Mouse (Mus musculus) liver, embryonic 15.5 days (tissue): ENCODE results near the gene Galr3. TPM values are rescaled to one million over a fixed set of nuclear protein-coding genes. Genes with fewer than 3 reads are reported as not detected.

Experiments
- ATAC-seq: fragments of 200-750 bp; cut with Nextera tagmentation; 2 replicates; pipeline ENCODE4 v1.8.0; 2017; ENCODE audit warnings: moderate number of reproducible peaks, mild to moderate bottlenecking, moderate library complexity; ENCODE audit not compliant: insufficient read depth
- H3K27ac ChIP-seq: fragments of 300-500 bp; sonication (generic); replicated peaks from 2 replicates; pipeline ENCODE4 v1.5.1; 2015; ENCODE audit warnings: mild to moderate bottlenecking, inconsistent platforms
- H3K27me3 ChIP-seq: fragments of 300-500 bp; sonication (generic); 2 replicates; pipeline ENCODE4 v1.6.1; 2015; ENCODE audit warnings: mild to moderate bottlenecking, inconsistent platforms
- H3K36me3 ChIP-seq: fragments of 300-500 bp; sonication (generic); replicated peaks from 2 replicates; pipeline ENCODE4 v1.6.1; 2015; ENCODE audit warnings: moderate library complexity, mild to moderate bottlenecking, inconsistent platforms
- H3K4me1 ChIP-seq: fragments of 300-500 bp; sonication (generic); replicated peaks from 2 replicates; pipeline ENCODE4 v1.6.1; 2015; ENCODE audit warnings: inconsistent platforms
- H3K4me2 ChIP-seq: fragments of 300-500 bp; sonication (generic); 2 replicates; pipeline ENCODE4 v1.6.1; 2015; ENCODE audit warnings: moderate library complexity, mild to moderate bottlenecking, inconsistent platforms
- H3K4me3 ChIP-seq: fragments of 300-500 bp; sonication (generic); replicated peaks from 2 replicates; pipeline ENCODE4 v1.5.1; 2015; ENCODE audit warnings: mild to moderate bottlenecking, inconsistent platforms
- H3K9ac ChIP-seq: fragments of 300-500 bp; sonication (generic); 2 replicates; pipeline ENCODE4 v1.6.1; 2015; ENCODE audit warnings: moderate library complexity, mild to moderate bottlenecking, inconsistent platforms
- H3K9me3 ChIP-seq: fragments of 300-500 bp; sonication (generic); replicated peaks from 2 replicates; pipeline ENCODE4 v1.6.1; 2016; ENCODE audit warnings: inconsistent platforms
- WGBS: fragments of 180-500 bp; shearing (Covaris S2); methylation state at CpG from one replicate; pipeline ENCODE4 v1.1.7; 2015; ENCODE audit warnings: mixed read lengths; ENCODE audit not compliant: insufficient replicate concordance; 5-methylcytosine and 5-hydroxymethylcytosine counted together
- polyA plus RNA-seq: library from polyadenylated mRNA; unstranded; fragments of >200 nt; fragmentation: Nextera tagmentation; extraction: Ambion mirVana; gene quantifications from 2 replicates; pipeline ENCODE4 v1.2.1, GENCODE M21; 2015

The Galr3 gene
- polyA plus RNA-seq, 1 experiment from 2014 or later, result 0.17 TPM

DNA sequence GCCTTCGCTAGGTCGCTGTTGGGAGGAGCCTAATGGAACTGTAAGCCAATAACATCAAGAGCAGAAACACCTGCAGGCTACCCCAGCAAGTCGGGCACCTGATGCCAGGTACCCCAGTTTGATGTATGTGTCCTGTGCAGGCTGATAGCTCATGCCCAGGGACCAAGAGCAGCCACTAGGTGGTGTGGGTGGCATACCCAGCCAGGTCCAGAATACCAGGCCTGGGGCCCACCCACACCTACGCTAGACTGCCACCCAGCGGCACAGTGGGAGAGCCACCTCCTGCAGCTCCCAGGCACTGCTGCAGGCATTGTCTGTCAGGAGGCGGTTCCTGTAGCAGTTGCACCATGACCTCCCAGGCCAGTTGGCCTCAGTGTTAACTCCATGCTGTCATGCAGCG lies 2.8 kb upstream of the Galr3 start:
- no peaks in the 10 kb centered on the region for H3K36me3 ChIP-seq
- H3K4me1 ChIP-seq, result peaks cover 62% of the 10 kb centered on the region
- 0 out of 2 replicates have a peak overlapping the region, but pooled peaks have one; percentile 9 for H3K27ac ChIP-seq
- no peak overlapping the region for H3K4me3 ChIP-seq
- H3K9ac ChIP-seq, result no peak overlapping the region
- ATAC-seq, result peak; percentile 73
- peaks cover 49% of the 10 kb centered on the region for H3K27me3 ChIP-seq
- H3K4me2 ChIP-seq, result no peak overlapping the region; the same call in 1 of the 2 replicates
- H3K9me3 ChIP-seq, result no peaks in the 10 kb centered on the region
- WGBS, result 14% methylated on average over 7 of the region's 7 CpGs

DNA sequence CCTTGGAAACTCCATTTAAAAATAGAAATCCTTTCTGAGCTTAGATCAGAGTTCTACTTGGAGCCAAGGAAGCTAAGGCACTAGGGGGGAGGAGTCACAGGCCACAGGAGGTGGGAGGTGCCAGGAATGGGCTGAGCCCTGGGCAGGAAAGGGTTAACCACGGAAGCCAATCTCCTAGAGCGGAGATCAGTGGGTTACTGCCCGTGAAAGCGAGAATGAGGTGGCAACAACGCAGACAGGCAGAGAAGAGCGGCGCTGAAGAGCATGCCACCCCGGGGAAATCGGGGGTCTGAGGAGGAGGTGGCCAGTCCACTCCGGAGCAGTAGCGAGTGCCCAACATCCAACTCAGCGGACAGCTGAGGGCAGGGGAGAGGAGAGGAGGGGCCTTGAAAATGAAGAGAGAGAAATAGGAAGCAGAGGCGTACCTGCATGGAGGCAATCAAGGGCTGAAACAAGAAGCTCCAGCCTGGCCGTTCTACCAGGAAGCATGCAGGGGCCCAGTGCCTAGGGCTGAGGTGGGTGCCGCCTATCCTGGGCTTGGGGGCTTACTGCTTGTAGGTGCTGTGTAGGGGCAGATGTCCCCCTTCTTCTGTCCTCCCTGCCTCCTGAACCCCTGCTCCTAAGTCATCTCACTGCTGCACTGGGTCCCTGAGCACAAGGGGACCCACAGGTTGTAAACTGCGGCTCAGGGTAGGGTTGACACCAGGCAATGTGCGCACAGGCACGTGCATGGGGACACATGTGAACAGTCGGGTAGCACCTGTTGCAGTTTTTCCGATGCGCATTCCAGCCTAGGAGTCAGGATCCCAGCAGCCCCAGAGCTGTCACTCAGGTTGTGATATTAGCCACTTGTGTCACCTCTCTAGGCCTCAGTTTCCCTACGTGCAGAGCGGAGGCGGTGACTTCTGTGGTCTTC lies 926 bp upstream of the Galr3 start:
- Histone ChIP-seq H3K4me2 (peak overlapping the region; percentile 57), H3K27ac (no peak overlapping the region), H3K4me1 (peaks cover 72% of the 10 kb centered on the region), H3K36me3 (no peaks in the 10 kb centered on the region), H3K9me3 (no peaks in the 10 kb centered on the region), H3K27me3 (peaks cover 68% of the 10 kb centered on the region), H3K9ac (peak overlapping the region; percentile 9; the same call in 1 of the 2 replicates), H3K4me3 (peak overlapping the region; percentile 28)
- 12% methylated on average over 24 of the region's 24 CpGs for WGBS
- ATAC-seq, result no peak

DNA sequence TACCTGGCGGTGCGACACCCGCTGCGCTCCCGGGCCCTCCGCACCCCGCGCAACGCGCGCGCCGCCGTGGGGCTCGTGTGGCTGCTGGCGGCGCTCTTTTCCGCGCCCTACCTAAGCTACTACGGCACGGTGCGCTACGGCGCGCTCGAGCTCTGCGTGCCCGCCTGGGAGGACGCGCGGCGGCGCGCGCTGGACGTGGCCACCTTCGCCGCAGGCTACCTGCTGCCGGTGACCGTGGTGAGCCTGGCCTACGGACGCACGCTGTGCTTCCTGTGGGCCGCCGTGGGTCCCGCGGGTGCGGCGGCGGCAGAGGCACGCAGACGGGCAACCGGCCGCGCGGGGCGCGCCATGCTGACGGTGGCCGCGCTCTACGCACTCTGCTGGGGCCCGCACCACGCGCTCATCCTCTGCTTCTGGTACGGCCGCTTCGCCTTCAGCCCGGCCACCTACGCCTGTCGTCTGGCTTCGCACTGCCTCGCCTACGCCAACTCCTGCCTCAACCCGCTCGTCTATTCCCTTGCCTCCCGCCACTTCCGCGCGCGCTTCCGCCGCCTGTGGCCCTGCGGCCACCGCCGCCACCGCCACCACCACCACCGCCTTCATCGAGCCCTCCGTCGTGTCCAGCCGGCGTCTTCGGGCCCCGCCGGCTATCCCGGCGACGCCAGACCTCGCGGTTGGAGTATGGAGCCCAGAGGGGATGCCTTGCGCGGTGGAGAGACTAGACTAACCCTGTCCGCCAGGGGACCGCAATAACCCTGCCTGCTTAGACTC lies 1.2 kb downstream of the Galr3 start:
- H3K4me3 ChIP-seq, result peak overlapping the region; percentile 54
- 2% methylated on average over 105 of the region's 105 CpGs for WGBS
- H3K9ac ChIP-seq, result no peak overlapping the region; the same call in 1 of the 2 replicates

DNA sequence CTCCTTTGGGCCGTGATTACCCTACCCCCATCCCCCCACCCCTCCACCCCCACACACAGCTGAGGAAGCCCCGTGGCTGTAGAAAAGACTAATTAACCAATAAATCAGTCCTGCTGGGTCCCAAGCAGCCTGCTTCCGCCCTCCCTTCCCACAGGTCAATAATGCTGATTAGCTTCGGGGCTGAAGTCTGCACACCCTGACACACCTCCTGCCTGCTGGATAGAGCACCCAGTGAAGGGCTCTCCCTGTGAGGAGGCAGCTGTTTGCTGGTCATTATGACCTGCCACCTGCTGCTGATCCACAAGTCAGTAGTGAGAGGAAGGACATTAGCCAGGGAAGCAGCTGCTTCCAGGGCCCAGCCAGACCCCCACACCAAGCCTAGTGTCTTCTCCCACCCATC lies 3.2 kb downstream of the Galr3 start:
- H3K9me3 ChIP-seq, result no peaks in the 10 kb centered on the region
- no peak overlapping the region for H3K4me3 ChIP-seq
- H3K36me3 ChIP-seq, result no peaks in the 10 kb centered on the region
- peak; percentile 23; the same call in 1 of the 2 replicates for ATAC-seq
- H3K9ac ChIP-seq, result no peak overlapping the region
- H3K27ac ChIP-seq, result peak overlapping the region; percentile 38; the same call in 1 of the 2 replicates
- WGBS, result 33% methylated on average over 4 of the region's 4 CpGs
- peaks cover 49% of the 10 kb centered on the region for H3K4me1 ChIP-seq
- no peak overlapping the region for H3K4me2 ChIP-seq
- H3K27me3 ChIP-seq, result peaks cover 63% of the 10 kb centered on the region

More for the DNA sequence above, 1.2 kb downstream of the Galr3 start:
- H3K36me3 ChIP-seq, result no peaks in the 10 kb centered on the region
- peak overlapping the region; percentile 80 for H3K4me2 ChIP-seq
- H3K4me1 ChIP-seq, result peaks cover 68% of the 10 kb centered on the region
- H3K27me3 ChIP-seq, result peaks cover 69% of the 10 kb centered on the region
- no peak for ATAC-seq
- no peaks in the 10 kb centered on the region for H3K9me3 ChIP-seq
- H3K27ac ChIP-seq, result no peak overlapping the region

DNA sequence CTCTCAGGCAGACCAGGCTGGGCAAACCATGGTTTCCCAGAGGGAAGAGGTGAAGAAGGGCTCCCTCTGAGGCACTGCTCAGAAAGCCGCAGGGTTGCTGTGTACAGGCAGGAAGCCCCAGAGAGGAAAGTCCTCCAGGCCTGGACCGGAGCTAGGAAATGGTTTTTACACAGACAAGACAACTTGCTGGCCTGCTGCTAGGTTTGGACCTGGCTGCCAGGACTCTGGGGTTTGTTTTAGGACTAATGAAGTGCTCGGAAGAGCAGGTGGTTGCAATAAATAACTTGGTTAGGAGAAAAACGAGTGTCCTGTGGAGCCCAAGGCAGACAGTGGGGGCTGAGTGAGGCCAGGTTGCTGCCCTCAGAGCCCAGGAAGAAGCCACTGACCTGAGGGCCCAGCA lies 6.5 kb downstream of the Galr3 start:
- no peak overlapping the region for H3K4me3 ChIP-seq
- H3K27ac ChIP-seq, result no peak overlapping the region
- ATAC-seq, result no peak
- H3K36me3 ChIP-seq, result peaks cover 17% of the 10 kb centered on the region
- H3K9me3 ChIP-seq, result no peaks in the 10 kb centered on the region
- no peak overlapping the region for H3K4me2 ChIP-seq
- H3K4me1 ChIP-seq, result peaks cover 42% of the 10 kb centered on the region
- H3K9ac ChIP-seq, result no peak overlapping the region
- 58% methylated on average over 4 of the region's 4 CpGs for whole genome bisulfite sequencing
- H3K27me3 ChIP-seq, result peaks cover 29% of the 10 kb centered on the region

DNA sequence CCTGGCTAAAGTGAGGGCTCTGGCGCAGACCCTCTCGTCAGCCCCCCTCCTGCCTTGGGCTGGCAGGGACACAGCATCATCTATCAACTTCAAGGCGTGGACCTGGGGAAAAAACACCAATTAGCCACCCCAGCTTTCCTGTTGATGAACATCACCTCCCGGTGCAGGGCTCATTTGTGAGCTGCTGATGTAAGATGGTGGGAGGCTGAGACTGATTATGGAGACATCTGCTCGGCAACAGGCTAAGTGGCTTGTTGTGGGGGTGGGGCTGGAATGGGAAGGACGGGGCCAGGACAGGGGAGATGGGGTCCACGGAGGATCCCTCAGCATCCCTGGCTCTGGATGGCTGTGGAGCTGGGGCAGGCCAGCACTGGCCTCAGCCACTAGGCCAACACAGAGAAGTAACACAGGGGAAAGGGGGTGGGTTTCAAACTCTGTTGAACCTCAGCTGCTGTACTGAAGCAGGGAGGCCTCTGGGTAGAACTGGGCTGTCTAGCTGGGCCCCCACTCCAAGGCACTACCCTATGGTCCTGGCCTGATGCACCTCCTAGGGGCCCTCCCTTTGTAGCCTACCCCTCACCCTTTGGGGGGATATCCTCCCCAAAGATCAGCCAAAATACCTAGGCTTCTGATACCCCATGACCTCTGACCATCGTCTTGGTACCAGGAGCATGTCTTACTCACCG lies 8.6 kb downstream of the Galr3 start:
- Histone ChIP-seq H3K4me2 (no peak overlapping the region), H3K27ac (peak overlapping the region; percentile 78; the same call in 1 of the 2 replicates), H3K27me3 (peaks cover 8% of the 10 kb centered on the region), H3K9ac (no peak overlapping the region), H3K4me3 (no peak overlapping the region), H3K36me3 (peaks cover 38% of the 10 kb centered on the region), H3K9me3 (no peaks in the 10 kb centered on the region), H3K4me1 (peaks cover 26% of the 10 kb centered on the region)
- WGBS, result 63% methylated on average over 9 of the region's 9 CpGs
- ATAC-seq, result no peak

DNA sequence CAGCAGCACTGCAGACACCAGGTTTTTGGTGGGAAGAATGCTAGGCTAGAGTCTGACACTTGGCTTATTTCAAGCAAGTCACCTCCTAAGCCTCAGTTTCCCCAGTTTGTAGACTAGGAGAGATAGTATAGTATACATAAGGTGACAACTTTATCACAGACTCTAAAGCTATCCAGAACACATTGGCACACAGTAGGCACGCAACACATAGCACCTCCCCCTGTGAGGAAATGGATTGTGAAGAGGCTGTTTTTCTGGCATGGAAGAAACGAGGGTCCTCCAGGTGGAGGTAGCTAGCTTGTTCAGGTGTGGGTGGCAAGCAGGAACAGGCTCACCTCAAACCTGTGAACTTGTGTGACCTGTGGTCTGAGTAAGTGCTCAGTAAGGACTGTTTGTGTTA lies 9.3 kb downstream of the Galr3 start:
- Histone ChIP-seq H3K4me2 (peak overlapping the region; percentile 34), H3K36me3 (peaks cover 45% of the 10 kb centered on the region), H3K27me3 (peaks cover 2% of the 10 kb centered on the region; the same call in 1 of the 2 replicates), H3K27ac (peak overlapping the region; percentile 78), H3K9me3 (no peaks in the 10 kb centered on the region), H3K9ac (no peak overlapping the region), H3K4me3 (no peak overlapping the region; the same call in 1 of the 2 replicates), H3K4me1 (peaks cover 26% of the 10 kb centered on the region)
- WGBS, result 58% methylated on average over 2 of the region's 2 CpGs
- no peak for ATAC-seq

DNA sequence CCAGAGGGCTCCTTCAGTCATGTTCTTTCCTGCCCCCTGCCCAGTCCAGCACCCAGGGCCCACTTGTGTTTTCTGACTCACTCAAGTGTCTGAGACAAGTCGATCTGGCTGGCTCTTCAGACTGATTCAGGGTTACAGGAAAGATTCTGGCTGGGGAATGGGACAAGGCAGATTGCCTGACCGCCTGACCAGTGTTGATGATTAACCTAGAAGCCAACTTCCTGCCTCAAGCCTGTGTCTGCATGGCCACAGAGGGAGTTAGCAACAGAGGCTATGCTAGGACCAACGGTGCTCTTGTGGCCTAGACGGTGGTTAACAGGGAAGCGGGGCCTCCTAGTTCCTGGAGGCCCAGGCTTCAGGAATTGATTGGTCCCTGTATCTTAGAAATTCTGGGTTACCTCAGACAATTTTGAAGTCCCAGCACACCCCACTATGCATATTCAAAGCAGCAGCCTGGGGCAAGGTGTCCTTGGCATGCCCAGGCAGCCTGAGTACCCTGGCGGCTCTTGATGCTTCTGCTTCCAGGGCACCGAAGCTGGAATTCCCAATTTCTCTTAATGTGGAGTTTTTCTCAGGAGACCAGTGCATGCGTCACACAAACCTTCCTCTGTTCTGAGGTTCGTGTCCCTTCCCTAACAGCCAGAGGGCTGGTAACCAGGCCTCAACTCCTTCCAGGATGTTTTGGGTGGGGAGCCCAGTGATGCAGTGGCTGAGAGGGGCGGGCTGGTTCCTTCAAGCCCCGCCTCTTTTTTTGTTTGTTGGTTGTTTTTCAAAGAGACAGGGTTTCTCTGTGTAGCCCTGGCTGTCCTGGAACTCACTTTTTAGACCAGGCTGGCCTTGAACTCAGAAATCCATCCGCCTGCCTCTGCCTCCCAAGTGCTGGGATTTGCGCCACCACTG lies 10.0 kb downstream of the Galr3 start:
- H3K36me3 ChIP-seq, result peaks cover 52% of the 10 kb centered on the region
- peaks cover 2% of the 10 kb centered on the region; the same call in 1 of the 2 replicates for H3K27me3 ChIP-seq
- ATAC-seq, result peak; percentile 42
- peak overlapping the region; percentile 78 for H3K27ac ChIP-seq
- peaks cover 26% of the 10 kb centered on the region for H3K4me1 ChIP-seq
- WGBS, result 46% methylated on average over 13 of the region's 13 CpGs
- no peak overlapping the region for H3K9ac ChIP-seq
- peak overlapping the region; percentile 34 for H3K4me2 ChIP-seq
- no peaks in the 10 kb centered on the region for H3K9me3 ChIP-seq
- no peak overlapping the region; the same call in 1 of the 2 replicates for H3K4me3 ChIP-seq

DNA sequence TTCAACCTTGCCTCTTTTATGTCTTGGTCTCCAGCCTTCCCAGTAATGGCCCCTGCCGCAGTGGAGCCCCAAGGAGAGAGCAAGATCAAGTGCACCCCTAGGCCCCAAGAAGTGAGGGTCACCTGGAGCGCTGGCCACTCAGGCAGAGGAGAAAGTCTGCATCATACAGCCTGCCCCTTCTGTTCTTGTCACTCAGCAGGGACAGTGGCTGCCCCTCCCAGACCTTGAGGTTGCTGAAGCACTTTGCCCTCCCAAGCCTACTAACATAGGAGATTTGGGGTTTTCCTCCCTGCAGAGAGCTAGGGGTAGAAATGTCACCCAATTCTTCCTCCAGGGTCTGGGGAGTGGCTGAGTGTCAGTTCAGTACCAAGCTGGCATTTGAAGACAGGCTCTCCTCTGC lies 10.7 kb downstream of the Galr3 start:
- Histone ChIP-seq H3K27me3 (peaks cover 2% of the 10 kb centered on the region; the same call in 1 of the 2 replicates), H3K9me3 (no peaks in the 10 kb centered on the region), H3K27ac (peak overlapping the region; percentile 78; the same call in 1 of the 2 replicates), H3K4me1 (peaks cover 31% of the 10 kb centered on the region), H3K9ac (no peak overlapping the region), H3K4me2 (no peak overlapping the region), H3K36me3 (peaks cover 59% of the 10 kb centered on the region), H3K4me3 (no peak overlapping the region)
- no peak for ATAC-seq
- 87% methylated on average over 2 of the region's 2 CpGs for WGBS

DNA sequence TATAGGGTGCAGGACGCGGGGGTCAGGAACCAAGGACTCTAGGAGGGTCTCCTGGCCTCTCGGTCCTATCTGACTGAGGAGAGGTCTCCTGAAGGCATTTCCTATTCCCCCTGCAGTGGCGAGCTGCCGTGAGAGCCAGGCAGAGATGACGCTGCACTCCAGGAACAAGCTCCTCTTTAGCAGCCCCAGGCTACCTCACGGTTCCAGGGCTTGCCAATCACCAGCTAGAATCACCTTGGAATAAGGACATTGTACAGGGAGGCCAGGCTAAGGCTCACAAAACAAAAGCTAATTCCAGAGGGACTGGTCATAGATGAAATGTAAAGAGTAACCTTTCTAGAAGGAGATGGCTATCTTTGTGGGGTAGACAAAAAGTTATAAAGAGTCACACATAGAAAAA lies 14.9 kb downstream of the Galr3 start:
- no peaks in the 10 kb centered on the region for H3K27me3 ChIP-seq
- no peaks in the 10 kb centered on the region for H3K9me3 ChIP-seq
- H3K4me3 ChIP-seq, result no peak overlapping the region
- ATAC-seq, result no peak
- H3K4me2 ChIP-seq, result no peak overlapping the region
- H3K4me1 ChIP-seq, result peaks cover 58% of the 10 kb centered on the region
- no peak overlapping the region for H3K9ac ChIP-seq
- WGBS, result 91% methylated on average over 7 of the region's 7 CpGs
- H3K27ac ChIP-seq, result no peak overlapping the region
- peaks cover 95% of the 10 kb centered on the region for H3K36me3 ChIP-seq
